Mouse (Mus musculus) small intestine, adult 2 months (tissue): ENCODE results near the gene Pigo. TPM values are rescaled to one million over a fixed set of nuclear protein-coding genes. Genes with fewer than 3 reads are reported as not detected.
"Not testable (repeated sequence)": the region's sequence is repeated elsewhere in the genome, so short reads cannot be mapped to it uniquely, and the experiment has no call there.

Experiments used
- H3K27ac ChIP-seq: fragments of 200-500 bp; 2 replicates; pipeline ENCODE4 v1.5.1; 2012; ENCODE audit warnings: low read depth, low read length, control low read depth, inconsistent platforms; ENCODE audit not compliant: insufficient read depth
- H3K27me3 ChIP-seq: fragments of 200-500 bp; 2 replicates; pipeline ENCODE4 v1.6.1; 2012; ENCODE audit warnings: mild to moderate bottlenecking, moderate library complexity, low read length, inconsistent platforms; ENCODE audit not compliant: control insufficient read depth, insufficient read depth
- H3K36me3 ChIP-seq: fragments of 200-500 bp; 2 replicates; pipeline ENCODE4 v1.6.1; 2012; ENCODE audit warnings: mild to moderate bottlenecking, low read length, control low read depth, inconsistent platforms; ENCODE audit not compliant: control insufficient read depth, insufficient read depth
- H3K4me1 ChIP-seq: fragments of 200-500 bp; 2 replicates; pipeline ENCODE4 v1.6.1; 2012; ENCODE audit warnings: low read length, inconsistent platforms, mixed read lengths; ENCODE audit not compliant: control insufficient read depth, insufficient read depth, insufficient read length
- H3K4me3 ChIP-seq: fragments of 200-500 bp; 2 replicates; pipeline ENCODE4 v1.5.1; 2012; ENCODE audit warnings: low read depth, mild to moderate bottlenecking, control low read depth, inconsistent platforms, low read length, moderate library complexity
- CTCF ChIP-seq: fragments of 200-500 bp; IDR thresholded peaks from 2 replicates; pipeline ENCODE4 v1.5.1; 2012; ENCODE audit warnings: low read depth, mild to moderate bottlenecking, control low read depth, inconsistent platforms, low read length, moderate library complexity, mixed read lengths; ENCODE audit not compliant: insufficient replicate concordance, insufficient read length; ENCODE audit errors: extremely low read depth
- POLR2A ChIP-seq: fragments of 200-500 bp; IDR thresholded peaks from 2 replicates; pipeline ENCODE4 v1.6.1; 2012; ENCODE audit warnings: low read depth, mild to moderate bottlenecking, control low read depth, inconsistent platforms, low read length, moderate library complexity
- WGBS: fragments of 180-500 bp; shearing (Covaris S2); methylation state at CpG from one replicate; pipeline ENCODE4 v1.1.7; 2018; 5-methylcytosine and 5-hydroxymethylcytosine counted together
- polyA plus RNA-seq: library from polyadenylated mRNA; depleted of rRNA; stranded (reverse); fragments of >200 nt; gene quantifications from 2 replicates; pipeline ENCODE4 v1.2.3, GENCODE M21; 2012

Gene Pigo
- polyA plus RNA-seq, 1 experiment = 30.6 TPM

DNA sequence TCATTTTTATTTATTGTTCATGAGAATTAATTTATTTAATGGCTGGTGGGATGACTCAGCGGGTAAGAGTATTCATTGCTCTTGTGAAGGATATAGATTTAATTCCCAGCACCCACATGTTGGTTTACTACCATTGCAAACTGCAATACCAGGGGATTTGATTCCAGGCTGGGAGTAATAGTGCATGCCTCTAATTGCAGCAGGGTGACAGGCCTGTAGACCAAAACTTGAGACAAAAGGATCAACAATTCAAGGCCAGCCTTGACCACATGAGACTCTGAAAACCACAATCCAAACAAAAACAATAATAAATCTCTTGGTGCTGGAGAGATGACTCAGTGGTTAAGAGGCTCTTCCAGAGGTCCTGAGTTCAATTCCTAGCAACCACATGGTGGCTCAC is 13.5 kb downstream of the Pigo start:
- WGBS = 84% methylated on average over 1 of the region's 1 CpGs
- TF ChIP-seq POLR2A (no peak), CTCF (no peak)
- no peak overlapping the region for H3K27ac ChIP-seq
- no peaks in the 10 kb centered on the region for H3K27me3 ChIP-seq
- H3K4me1 ChIP-seq = no peaks in the 10 kb centered on the region; the same call in 1 of the 2 replicates
- H3K4me3 ChIP-seq = no peak overlapping the region
- H3K36me3 ChIP-seq = peaks cover 1% of the 10 kb centered on the region; the same call in 1 of the 2 replicates

DNA sequence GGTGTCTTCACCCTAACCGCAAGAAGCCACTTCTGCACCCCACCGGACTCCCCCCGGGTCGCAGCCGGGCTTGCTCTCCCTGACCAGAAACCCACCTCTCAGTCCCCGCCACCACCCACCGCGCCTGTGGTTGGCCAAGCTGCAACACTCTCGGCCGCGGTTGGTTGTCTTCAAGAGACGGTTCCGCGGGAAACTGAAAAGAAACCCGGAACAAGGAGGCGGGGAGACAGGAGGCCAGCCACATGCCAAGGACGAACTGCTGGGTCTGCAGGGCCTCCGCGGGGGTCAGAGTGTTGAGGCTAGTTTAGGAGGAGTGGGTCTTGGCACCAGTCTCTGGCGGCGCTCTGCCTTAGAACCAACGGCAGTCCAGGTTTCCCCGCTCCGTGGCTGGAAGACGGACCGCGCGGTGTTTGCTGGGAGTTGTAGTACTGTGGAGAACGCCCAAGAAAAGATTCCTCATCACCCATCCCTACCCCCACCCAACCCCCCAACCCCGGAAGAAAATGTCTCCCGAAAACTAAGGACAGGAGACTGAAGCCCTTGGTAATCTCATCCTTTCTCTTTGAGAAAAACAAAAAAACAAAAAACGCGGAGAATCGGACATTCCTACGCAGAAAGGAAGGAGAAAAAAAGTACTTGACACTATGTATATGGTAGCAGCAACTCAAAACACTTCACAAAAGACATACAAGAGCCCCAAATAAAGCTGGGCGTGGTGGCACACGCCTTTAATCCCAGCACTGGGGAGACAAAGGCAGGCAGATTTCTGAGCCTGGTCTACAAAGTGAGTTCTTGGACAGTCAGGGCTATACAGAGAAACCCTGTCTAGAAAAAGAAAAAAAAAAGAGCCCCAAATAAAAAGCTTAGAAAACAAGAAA is 15.2 kb downstream of the Pigo start, which contains the start of gene Fancg:
Fancg (minus strand) TSS at position 346 of the 878 bp plus-strand sequence.
- WGBS = 1% methylated on average over 37 of the region's 37 CpGs
- Histone ChIP-seq H3K27me3 (no peaks in the 10 kb centered on the region), H3K27ac (no peak within 1 kb of the TSS), H3K36me3 (no peaks in the 10 kb centered on the region), H3K4me3 (peak within 1 kb of the TSS; percentile 79), H3K4me1 (no peaks in the 10 kb centered on the region; the same call in 1 of the 2 replicates)
- TF ChIP-seq CTCF = no peak
- TF ChIP-seq POLR2A = no peak; the same call in 1 of the 2 replicates

DNA sequence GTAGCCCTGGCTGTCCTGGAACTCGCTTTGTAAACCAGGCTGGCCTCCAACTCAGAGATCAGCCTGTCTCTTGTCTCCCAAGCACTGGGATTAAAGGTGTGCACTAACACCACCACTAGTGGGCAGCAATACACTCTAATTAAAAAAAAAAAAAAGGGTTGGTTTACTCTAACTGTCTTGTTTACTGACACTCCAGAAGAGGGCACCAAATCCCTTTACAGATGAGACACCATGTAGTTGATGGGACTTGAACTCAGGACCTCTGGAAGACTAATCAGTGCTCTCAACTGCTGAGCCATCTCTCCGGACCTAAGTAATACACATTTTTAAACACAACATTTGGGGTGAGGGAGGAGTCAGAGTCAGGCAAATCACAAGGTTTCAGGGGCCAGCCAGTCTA is 19.9 kb downstream of the Pigo start:
- H3K4me1 ChIP-seq = peaks cover 10% of the 10 kb centered on the region
- TF ChIP-seq POLR2A (no peak), CTCF (peak; percentile 32; the same call in 1 of the 2 replicates)
- WGBS = 52% methylated on average over 2 of the region's 2 CpGs

DNA sequence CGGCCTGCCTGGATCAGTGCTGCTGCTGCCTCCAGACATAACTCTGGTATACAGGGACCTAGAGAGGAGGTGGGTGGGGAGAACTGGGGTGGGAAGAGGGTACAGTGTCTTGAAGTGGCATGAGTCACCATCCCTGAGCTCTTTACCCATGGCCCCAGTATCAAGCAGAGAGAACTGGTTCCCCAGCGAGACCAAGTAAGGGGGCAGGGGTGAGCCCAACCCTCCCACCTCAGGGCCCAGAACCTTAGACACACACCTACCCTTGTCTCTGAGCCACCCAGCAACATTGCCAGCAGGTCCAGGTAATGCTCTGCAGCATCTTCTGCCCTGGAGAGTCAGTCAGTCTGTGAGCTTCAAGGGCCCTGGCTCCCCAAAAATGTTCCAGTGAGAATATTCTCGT is 20.7 kb downstream of the Pigo start:
- H3K4me1 ChIP-seq = peaks cover 10% of the 10 kb centered on the region
- WGBS = 96% methylated on average over 3 of the region's 3 CpGs
- H3K4me3 ChIP-seq = no peak overlapping the region
- no peak for TF ChIP-seq CTCF
- no peak for TF ChIP-seq POLR2A
- H3K27ac ChIP-seq = no peak overlapping the region
- H3K36me3 ChIP-seq = no peaks in the 10 kb centered on the region
- H3K27me3 ChIP-seq = no peaks in the 10 kb centered on the region

More for the DNA sequence above, 19.9 kb downstream of the Pigo start:
- Histone ChIP-seq H3K27ac (no peak overlapping the region), H3K27me3 (no peaks in the 10 kb centered on the region), H3K36me3 (no peaks in the 10 kb centered on the region), H3K4me3 (no peak overlapping the region)

DNA sequence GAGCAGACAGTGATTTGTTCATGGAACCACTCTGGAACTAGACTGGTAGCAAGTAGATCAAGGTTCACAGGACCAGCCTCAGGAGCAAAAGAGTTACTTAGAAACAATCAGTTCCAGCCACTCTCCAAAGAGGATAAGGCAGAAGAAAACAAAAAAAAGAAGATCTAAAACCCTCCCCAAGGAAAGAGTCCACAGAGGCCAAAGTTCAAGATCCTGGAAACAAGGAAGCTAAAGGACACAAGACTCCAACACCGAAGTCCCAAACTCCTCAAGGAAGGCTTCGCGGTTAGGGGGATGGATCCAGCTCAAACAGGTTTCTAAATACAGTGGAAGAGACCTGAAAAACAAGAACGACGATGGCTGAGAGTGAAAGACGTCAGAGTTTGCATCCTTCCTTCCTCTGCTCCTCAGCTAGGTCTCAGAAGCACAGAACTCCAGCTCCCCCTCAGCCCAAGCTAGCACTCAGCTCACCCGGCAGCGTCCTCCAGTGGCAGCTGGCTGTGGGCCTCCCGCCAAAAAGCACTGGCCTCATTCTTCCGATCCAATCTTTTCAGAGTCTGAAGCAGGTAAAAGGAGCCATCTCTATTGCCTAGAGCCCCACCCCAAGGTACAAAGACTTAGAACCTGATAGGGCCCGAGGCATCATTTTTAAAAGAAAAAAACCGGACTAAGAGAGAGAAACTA is 22.7 kb downstream of the Pigo start:
- H3K27me3 ChIP-seq = no peaks in the 10 kb centered on the region
- peak overlapping the region; percentile 72 for H3K27ac ChIP-seq
- H3K36me3 ChIP-seq = no peaks in the 10 kb centered on the region
- no peak for TF ChIP-seq POLR2A
- WGBS = 37% methylated on average over 12 of the region's 12 CpGs
- H3K4me1 ChIP-seq = peaks cover 12% of the 10 kb centered on the region
- H3K4me3 ChIP-seq = no peak overlapping the region

DNA sequence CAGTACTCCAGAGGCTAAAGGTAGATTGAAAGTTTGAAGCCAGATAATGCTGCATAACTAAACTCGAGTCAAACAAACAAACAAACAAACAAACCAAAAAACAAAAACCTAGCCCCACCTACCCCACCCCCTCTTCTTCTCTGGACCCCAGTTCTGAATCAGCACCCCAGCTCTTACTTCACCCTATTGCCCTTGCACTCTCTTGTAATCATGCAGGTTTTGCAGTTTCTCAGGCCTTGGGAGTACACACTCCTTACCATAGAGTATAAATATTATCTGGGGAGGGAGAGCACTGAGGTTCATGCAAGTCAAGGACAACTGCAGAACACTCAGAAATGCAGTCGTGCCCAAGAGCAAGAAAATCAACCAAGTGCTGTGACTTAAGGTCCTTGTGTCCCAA is 24.3 kb downstream of the Pigo start:
- TF ChIP-seq POLR2A (no peak), CTCF (no peak)
- Histone ChIP-seq H3K4me3 (no peak overlapping the region), H3K27me3 (no peaks in the 10 kb centered on the region), H3K27ac (no peak overlapping the region), H3K4me1 (peaks cover 12% of the 10 kb centered on the region), H3K36me3 (no peaks in the 10 kb centered on the region)
- WGBS = 82% methylated on average over 2 of the region's 2 CpGs

DNA sequence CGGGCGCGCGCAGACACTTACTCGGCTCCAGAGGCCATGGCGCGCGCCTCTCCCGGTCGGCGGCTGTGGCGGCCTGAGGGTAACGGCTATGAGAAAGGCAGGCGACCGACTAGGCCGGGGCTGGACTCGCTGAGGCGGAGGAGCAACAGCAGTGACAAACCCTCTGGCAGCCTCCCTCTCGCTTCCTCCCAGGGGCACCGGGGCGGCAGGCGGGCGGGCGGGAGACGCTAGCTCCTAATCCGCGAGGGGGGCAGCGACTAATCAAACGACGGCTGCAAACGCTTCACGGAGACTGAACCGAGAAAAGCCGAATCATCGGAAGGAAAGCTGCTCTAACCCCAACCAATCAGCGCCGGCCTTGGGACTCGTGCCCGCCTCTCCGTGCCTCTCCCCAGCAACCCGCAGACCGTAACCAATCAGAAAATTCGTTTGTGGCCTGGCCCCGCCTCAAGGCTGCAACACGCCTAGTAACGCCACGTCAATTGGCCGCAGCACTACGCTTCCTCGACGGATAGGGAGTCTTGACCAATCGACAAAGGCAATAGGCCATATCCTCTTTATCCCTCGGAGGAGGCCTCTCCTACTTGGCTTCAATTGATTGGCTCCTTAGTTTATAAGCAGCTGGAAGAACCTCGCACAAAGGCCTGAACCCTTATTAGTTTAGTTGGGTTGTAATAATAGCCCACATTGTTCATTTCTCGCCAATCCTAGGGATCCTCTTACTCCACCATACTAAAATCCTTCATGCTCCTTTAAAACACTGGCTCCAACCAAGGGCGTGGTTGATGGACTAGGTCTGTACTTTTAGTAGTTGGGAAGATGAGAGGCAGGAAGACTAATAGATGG is 25.3 kb downstream of the Pigo start, which contains the start of gene Vcp:
Vcp (minus strand) TSS at position 367 of the 846 bp plus-strand sequence.
- not testable (repeated sequence) for H3K36me3 ChIP-seq, H3K27me3 ChIP-seq
- Histone ChIP-seq H3K4me1 (peaks cover 12% of the 10 kb centered on the region), H3K27ac (peak within 1 kb of the TSS; percentile 96), H3K4me3 (peak within 1 kb of the TSS; percentile 100)
- WGBS = 1% methylated on average over 49 of the region's 56 CpGs
